Mouse (Mus musculus) testis, postnatal 10 days (tissue): ENCODE measurements around the gene Coro6.

Experiments used
- DNase-seq: peaks from one replicate; pipeline ENCODE4 v3.0.0; 2021; ENCODE audit warnings: low spot score

Coro6 gene

DNA sequence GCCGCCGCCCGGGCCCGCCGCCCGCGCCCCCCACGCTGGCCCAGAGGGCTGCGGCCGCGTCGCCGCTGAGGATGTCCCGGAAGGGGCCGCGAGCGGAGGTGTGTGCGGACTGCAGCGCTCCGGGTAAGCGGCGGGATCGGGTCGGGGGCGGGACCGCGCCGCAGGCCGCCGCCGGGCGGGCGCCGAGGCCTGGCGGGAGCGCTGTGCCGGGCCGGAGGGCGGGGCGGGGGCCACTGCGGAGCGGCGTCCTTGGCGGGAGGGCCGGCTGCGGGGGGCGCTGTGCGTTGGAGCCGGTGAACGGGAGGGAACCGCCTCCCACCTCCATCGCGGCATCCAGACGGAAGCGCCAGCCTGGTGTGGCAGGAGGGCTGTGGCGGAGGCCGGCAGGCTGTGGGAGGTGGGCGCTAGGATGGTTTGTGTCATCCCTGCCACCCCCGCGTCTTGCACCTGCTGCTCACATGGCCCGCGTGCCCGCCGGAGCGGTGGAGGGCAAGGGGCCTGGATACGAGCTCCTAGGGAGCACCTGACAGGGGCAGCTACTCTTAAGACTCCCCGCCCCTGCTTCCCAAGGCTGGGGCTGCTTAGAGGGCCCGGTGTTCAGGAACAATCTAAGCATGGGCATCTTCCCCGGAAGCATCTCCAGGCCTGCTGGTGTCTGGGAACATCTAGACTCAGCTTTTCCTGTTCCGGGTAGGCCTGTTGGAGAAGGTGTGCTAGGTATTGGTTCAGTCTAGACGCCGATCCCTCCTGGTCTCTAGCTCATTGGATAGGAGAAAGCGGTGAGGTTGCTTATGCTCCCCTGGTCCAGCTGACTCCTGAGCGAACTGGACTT is 31.5 kb downstream of the Coro6 start, which contains the start of gene Git1:
Gene Git1, plus strand, starts transcription at position 51 of the 832 bp plus-strand sequence.
- peak; percentile 78 for DNase-seq

DNA sequence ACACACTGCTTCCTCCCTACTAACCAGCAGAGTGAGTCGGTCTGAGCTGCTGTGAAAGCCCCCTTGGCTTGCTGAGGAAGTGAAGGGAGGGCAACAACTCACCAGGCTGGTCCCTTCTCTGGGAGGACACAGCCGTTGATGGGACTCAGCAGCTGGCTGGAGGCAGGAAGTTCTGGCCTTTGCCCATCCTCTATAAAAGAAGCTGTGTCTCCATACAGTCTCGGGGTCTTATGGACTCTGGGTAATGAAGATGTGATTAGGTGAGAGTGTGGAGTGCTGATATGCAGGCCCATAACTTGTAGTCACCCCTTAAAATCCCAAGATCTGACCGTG is 32.1 kb downstream of the Coro6 start:
- no peak for DNase-seq

DNA sequence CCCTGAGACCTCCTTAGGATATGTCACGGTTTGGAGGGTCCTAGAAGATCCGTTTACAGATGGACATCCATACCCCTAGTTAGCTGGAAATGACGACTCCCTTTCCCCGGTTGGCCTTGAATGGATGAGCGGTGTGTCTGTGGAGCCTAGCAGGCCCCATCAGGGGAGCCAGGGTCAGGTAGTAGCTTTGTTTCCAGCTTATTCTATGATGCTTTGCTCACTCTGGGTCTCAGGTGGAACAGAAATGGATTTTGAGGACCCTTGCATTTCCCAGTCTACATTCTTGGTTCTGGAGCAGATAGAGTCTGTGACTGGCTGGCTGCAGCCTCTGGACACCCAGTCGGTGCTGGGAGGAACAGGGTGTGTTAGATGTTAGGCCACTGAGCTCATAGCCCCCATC is 32.6 kb downstream of the Coro6 start:
- DNase-seq: no peak

DNA sequence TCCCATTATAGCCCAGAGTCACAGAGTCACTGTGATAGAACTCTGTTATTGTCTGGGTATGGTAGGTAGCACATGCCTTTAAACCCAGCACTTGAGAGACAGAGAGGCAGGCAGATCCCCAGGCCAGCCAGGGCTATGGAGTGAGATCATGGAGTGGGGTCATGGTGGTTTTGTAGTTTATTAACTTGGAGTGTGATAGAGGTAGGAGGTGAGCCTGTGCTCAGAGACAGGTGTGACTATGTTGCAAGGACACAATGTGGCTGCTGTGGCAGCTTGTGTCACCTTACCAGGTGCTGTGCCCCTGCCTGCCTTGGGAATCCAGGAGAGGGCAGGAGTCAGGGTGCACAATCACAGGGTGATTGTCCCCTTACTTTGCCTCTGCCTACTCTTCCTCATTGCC is 33.3 kb downstream of the Coro6 start:
- no peak for DNase-seq

DNA sequence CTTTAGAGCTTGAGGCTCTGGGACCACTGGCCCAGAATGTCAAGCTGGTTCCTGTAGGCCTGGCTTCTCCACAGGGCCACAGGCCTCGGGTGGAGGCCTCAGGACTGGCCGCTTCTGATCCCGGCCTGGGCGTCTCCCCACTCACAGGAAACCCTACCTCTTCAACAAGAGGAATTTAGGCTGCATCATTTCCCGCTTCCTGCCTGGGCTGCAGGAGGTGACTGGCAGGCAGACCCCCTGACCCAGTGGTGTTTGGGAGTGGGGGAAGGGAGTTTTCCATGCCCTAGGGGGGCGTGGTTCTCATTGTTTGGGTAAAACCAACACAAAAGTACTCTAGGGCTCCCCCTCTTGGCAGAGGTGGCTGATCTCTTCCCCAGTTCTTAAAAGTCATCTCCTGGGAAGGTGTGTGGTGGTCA is 35.1 kb downstream of the Coro6 start:
- DNase-seq: peak; percentile 73

DNA sequence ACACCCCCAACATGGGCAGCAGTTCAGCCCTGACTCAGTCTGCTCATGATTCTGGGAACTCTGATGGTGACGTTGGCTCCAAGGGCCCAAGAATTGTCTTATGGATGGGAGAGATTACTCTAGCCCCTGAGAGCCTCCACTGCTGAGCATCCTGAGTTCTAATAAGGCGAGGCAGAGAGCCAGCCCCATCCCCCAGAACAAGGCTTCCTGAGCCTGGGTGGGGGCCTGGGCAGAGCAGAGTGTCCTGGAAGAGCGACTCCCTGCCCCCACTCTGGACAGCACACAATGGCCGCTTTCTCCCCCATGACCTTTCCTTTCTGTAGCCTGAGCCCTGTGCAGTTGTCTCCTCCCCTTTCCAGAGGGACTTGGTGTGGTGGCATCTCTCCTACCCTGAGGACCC is 35.6 kb downstream of the Coro6 start:
- DNase-seq: no peak

DNA sequence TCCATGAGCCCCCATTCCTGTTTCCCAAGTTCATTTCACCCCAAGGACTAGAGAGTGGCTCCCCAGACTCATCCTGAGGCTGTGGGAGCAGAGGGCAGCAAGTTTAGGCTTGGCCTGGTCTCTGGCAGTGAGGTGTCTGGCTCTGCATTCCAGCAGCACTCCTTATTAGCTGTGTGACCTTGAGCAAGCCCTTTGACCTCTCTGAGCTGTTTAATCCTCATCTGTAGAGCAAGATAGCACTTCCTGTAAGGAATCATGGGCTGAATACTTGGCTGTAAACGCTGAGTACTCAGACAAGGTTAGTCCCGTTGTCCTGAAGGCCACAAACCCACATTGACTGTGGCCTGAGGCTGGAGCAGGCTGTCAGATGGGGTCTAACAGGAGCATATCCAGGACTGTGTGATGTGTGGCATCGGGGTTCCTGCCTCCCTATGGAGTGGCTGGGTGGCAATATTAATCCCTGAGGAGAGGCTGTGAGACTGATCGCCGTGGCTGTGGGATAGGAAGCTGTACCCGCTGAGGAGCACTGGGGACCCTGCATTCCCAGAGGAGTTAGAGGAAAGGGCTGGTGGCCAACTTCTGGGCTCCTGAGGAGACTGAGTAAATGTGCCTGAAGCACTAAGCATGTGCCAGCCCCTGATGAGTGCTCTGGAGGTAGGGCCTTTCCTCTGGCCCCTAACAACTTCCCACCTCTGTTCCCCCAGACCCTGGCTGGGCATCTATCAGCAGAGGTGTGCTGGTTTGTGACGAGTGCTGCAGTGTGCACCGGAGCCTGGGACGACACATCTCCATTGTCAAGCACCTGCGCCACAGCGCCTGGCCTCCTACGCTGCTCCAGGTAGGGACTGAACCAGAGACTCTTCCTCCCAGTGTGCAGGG is 36.3 kb downstream of the Coro6 start:
- no peak for DNase-seq

DNA sequence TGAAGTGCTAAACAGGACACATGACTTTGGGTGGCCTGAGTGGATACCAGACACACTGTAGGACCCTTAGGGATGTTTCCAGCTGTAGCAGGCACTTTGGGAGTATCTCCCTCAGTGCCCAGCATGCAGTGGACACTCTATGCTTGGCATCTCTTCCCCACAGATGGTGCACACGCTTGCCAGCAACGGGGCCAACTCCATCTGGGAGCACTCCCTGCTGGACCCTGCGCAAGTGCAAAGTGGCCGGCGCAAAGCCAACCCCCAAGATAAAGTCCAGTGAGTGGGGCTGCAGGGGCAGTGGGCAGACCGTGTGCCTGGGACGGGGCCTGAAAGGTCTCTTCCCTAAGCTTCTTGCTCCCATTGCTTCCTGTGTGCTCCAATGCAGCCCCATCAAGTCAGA is 37.1 kb downstream of the Coro6 start:
- no peak for DNase-seq

DNA sequence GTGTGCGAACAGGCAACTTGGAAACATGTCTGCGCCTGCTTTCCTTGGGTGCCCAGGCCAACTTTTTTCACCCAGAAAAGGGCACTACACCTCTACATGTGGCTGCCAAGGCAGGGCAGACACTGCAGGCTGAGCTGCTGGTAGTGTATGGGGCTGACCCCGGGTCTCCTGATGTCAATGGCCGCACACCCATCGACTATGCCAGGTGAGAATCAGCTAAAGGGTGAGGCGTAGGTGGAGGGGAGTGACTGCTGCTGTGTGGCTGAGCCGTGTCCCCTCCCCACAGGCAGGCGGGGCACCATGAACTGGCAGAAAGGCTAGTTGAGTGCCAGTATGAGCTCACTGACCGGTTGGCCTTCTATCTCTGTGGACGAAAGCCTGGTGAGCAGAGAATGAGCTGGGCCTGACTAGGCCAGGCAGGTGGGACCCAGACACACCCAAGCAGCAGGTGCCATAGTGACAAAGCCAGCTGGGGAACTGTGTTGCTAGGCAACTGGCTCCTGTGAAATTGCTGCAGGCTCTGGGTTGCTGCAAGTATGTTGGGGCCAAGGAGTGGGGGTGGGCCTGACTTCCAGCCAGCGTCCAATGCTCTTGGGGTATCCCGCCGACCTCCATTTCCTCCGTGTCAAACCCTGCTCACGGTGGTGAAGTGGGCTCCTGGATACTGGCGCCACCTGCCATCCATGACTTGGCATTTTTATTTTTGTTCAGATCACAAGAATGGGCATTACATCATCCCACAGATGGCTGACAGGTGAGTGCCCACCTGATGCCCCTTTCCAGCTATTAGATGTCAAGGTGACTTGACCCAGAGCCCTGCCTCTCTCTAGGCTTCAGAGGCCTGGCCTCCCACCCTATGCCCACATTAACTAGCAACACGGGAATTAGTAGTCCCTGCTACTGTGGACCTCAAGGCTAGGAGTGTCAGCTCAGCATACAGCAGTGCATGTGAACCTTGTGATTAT is 38.4 kb downstream of the Coro6 start:
- no peak for DNase-seq

DNA sequence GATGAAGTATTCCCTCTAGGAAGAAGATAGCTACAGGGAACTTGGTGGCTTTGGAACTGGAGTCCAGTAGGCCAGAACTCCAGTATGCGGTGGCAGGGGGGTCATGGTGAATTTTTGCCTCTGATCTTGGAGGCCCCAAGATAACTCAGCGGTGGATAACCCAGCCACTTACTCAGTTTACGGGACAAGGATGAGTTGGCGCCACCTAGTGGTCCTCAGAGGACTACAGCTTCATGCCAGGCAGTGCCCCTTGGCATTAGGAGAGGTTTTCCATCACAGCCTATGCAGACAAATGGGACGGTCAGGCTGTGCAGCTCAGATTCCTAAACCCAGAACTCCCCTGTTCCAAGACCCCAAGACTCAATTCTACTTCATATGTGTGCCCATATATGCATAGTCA is 39.2 kb downstream of the Coro6 start:
- peak; percentile 82 for DNase-seq

DNA sequence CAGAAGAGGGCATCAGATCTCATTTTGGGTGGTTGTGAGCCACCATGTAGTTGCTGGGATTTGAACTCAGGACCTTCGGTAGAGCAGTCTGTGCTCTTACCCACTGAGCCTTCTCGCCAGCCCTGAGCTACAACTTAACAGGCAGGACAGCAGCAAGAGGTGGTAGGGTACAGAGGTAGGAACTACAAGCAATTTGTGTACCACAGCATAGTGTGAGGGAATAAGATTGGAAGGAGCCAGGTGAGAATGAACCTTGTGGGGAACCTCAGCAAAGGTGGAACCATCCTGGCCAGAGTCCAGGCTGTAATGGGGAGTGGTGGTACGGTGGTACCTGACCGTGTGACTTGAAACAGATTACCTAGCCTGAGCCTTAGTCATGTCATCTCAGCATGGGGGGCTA is 39.8 kb downstream of the Coro6 start:
- no peak for DNase-seq

DNA sequence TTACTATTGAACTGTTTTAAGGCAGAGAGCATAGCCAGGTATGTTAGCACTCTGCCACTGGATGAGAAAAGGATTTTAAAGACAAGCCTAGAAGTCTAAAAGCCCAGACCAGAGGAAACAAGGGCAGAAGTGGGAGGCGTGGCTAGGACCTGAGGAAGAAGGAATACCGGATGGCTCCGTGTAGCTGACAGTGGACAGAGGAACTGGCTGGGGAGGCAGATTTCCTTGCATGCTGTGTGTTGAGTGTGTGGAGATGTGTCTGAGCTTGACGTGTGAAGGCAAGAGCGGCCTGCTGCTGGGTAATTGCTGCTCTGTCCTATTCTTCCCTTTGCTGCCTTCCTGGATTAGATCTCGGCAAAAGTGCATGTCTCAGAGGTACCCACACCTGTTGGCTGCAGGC is 40.3 kb downstream of the Coro6 start:
- no peak for DNase-seq

DNA sequence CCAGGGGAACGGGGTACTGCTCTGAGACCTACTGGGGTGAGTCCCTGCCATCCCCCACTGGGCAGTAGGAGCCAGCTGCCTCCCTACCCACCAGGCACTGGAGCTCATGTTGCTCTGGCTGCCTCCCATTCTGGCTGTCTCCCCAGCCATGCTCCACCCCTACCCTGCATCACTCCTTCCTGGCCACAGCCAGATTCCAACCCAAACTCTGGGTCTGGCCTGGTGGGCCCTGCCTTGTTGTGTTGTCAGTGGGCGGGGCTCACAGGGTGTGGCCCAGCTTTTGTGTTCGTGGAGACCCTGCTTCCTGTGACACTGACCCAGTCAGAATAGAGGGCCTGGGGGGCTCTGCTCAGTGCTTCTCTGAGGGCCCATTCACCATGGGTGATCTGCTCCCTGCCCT is 41.3 kb downstream of the Coro6 start:
- no peak for DNase-seq

DNA sequence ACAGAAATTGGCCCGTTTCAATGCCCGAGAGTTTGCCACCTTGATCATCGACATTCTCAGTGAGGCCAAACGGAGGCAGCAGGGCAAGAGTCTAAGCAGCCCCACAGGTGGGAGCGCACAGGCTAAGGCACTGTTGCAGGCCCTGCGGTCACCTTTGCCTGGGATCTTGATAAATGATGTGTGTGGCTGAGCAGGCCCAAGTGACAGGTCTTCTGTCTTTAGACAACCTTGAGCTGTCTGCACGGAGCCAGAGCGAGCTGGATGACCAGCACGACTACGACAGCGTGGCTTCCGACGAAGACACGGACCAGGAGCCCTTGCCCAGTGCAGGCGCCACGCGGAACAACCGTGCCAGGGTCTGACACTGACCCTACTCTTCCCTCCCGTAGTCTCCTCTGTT is 42.2 kb downstream of the Coro6 start:
- no peak for DNase-seq

DNA sequence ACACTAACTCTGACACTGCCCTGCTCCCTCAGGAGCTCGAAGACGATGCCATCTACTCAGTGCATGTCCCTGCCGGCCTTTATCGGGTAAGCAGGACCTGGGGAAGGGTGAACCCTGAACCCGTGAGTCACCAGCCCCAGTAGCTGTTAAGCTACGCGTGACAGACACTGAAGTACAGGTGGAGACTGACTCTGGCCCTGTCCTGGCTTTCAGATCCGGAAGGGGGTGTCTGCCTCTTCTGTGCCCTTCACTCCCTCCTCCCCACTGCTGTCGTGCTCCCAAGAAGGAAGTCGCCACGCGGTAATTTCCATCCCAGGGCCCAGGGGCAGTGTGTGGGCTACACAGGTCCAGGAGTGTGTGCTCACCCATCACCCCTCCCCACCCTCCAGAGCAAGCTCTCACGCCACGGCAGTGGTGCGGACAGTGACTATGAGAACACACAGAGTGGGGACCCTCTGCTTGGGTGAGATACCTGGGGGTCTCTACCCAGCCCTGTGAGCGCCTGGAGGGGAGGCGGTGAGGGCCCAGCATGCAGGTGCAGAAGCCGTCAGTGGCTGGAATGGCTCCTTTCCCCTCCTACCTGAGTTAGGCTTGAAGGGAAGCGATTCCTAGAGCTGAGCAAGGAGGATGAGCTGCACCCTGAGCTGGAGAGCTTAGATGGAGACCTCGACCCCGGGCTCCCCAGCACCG is 43.2 kb downstream of the Coro6 start:
- DNase-seq: no peak

DNA sequence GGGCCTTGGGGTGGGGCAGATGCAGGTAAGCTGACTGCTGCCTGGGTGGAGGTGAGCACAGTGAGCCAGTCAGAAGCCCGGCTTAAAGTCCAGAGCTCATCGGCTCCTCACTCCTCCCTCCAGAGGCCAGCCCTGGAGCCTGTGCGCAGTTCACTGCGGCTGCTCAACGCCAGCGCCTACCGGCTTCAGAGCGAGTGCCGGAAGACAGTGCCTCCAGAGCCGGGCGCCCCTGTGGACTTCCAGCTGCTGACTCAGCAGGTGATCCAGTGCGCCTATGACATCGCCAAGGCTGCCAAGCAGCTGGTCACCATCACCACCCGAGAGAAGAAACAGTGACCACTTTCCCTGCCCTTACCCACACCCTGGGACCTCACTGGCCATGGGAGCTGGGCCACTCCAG is 44.1 kb downstream of the Coro6 start:
- DNase-seq: no peak

DNA sequence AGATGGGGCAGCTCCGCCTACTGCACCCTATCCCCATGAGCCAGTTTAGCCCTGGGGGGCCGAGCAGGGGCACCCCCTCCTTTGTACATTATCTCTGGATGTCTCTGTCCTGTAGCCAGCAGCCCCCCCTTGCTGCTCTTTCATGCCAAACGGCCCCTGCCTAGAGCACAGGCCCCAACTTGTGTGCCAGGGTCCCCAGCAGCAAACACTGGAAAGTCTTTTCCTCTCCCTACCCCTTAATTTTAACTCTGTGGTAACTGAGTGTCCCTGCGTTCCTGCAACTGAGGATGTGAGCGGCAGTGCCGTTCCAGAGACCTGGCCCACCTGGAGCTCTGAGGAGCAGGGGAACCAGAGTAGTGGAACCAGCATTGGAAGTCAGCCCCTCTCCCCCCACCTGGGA is 44.7 kb downstream of the Coro6 start:
- DNase-seq: no peak

DNA sequence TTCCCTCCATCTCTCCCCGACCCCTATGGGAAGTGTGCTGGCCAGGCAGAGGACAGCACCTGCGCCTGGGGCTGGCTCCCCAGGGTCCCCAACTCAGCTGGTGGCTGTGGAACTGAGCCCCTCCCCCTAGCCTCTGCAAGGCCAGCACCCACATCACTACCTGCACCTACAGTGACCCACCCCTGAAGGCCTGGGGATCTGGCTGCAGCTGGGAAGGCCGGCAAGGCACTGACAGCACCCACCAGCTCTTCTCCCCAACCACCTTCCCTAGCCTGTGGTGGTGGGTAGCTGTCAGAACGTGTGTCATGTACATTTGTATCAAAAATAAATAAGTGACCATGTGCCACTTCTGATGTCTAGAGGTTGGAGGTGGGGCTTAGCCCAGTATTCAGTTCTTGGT is 45.2 kb downstream of the Coro6 start:
- no peak for DNase-seq

DNA sequence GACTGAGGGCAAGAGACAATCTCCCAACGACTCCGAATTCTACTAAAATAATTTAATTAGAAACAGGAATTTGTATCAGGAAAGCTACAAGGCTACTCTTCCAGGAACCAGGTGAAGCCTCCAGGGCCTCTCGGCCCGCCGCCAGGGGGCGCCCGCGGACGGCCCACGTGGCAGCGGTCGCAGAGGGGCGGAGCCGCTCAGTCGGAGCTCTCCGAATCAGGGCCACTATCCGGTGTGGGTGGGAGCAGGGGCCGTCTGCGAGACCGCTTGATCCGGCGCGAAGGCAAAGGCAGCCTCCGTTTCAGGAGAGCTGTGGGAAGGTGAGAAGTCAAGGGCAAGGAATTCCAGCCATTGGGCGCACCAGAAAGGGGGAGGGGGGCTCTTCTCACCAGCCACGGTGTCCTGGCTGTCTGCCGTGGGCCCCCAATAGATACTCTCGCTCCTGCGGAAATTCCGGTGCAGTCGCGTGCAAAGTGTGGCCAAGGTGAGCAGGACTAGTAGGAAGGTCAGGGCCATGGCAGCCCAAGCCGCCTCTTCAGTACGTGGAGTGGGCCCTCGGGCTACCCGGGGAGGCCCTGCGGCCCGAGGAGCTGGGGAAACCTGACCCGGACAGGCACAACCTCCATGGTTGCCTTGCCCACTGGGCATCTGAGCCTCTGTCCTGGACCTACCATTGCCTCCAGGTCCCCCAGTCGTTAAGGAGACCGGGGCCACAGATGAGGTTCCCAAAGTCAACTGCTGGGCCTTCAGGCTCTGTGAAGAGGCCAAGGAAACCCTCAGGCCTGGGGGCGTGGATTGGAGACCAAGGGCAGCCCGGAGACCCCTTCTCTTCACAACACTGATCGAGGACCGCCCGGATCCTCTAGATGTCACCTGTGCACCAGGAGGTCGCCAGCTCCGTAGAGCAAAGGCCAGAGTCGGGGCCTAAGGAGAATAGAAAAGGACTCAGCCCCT is 46.1 kb downstream of the Coro6 start:
- peak; percentile 93 for DNase-seq

DNA sequence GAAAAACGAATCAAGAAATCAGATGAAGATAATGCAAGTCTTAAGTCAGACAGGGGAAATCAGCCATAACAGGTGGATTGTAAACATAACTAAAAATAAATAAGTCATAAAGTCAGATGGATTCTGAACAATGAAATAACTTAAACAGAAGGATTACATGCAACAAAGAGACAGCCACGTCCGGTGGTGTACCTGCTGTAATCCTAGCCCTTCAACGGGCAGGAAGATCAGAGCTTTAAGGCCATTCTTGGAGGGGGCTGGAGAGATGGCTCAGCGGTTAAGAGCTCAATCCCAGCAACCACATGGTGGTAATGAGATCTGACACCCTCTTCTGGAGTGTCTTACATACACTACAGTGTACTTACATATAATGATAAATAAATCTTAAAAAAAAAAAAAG is 49.1 kb downstream of the Coro6 start:
- DNase-seq: no peak
